Mouse (Mus musculus) forebrain, embryonic 14.5 days (tissue): ENCODE data around the gene Armc12. TPM values are rescaled to one million over a fixed set of nuclear protein-coding genes. Genes with fewer than 3 reads are reported as not detected.

Experiments used
- ATAC-seq: fragments of 200-750 bp; cut with Nextera tagmentation; 2 replicates; pipeline ENCODE4 v1.8.0; 2017; ENCODE audit warnings: mild to moderate bottlenecking, moderate library complexity
- DNase-seq: peaks from one replicate; pipeline ENCODE4 v3.0.0-alpha.2; 2015; ENCODE audit warnings: low spot score
- H3K27ac ChIP-seq: fragments of 300-500 bp; sonication (generic); 2 replicates; pipeline ENCODE4 v1.5.1; 2014; ENCODE audit warnings: low read depth, mild to moderate bottlenecking, control low read depth, low read length, moderate library complexity
- H3K27me3 ChIP-seq: fragments of 300-500 bp; sonication (generic); replicated peaks from 2 replicates; pipeline ENCODE4 v1.6.1; 2014; ENCODE audit warnings: low read length, control low read depth, mixed read lengths; ENCODE audit not compliant: control insufficient read depth, insufficient read depth
- H3K36me3 ChIP-seq: fragments of 300-500 bp; sonication (generic); 2 replicates; pipeline ENCODE4 v1.6.1; 2014; ENCODE audit warnings: low read length, control low read depth; ENCODE audit not compliant: control insufficient read depth, insufficient read depth
- H3K4me1 ChIP-seq: fragments of 300-500 bp; sonication (generic); 2 replicates; pipeline ENCODE4 v1.6.1; 2014; ENCODE audit warnings: antibody characterized with exemption, low read length, control low read depth; ENCODE audit not compliant: control insufficient read depth, insufficient read depth
- H3K4me2 ChIP-seq: fragments of 300-500 bp; sonication (generic); 2 replicates; pipeline ENCODE4 v1.6.1; 2014; ENCODE audit warnings: mild to moderate bottlenecking, control low read depth, low read length
- H3K4me3 ChIP-seq: fragments of 300-500 bp; sonication (generic); 2 replicates; pipeline ENCODE4 v1.5.1; 2014; ENCODE audit warnings: low read depth, low read length, control low read depth
- H3K9ac ChIP-seq: fragments of 300-500 bp; sonication (generic); 2 replicates; pipeline ENCODE4 v1.6.1; 2014; ENCODE audit warnings: mild to moderate bottlenecking, low read length, control low read depth, moderate library complexity
- H3K9me3 ChIP-seq: fragments of 300-500 bp; sonication (generic); replicated peaks from 2 replicates; pipeline ENCODE4 v1.6.1; 2016; ENCODE audit warnings: low read length, control low read depth, mixed read lengths; ENCODE audit not compliant: control insufficient read depth
- WGBS: fragments of 180-500 bp; shearing (Covaris S2); extraction: QIAGEN DNeasy Blood & Tissue Kit; methylation state at CpG from one replicate; pipeline ENCODE4 v1.1.7; 2014; 5-methylcytosine and 5-hydroxymethylcytosine counted together
- polyA plus RNA-seq: library from polyadenylated mRNA; unstranded; fragments of >200 nt; fragmentation: Nextera tagmentation; extraction: Ambion mirVana; gene quantifications from 2 replicates; pipeline ENCODE4 v1.2.1, GENCODE M21; 2014

The Armc12 gene
- polyA plus RNA-seq, 1 experiment from 2014 or later = not detected

DNA sequence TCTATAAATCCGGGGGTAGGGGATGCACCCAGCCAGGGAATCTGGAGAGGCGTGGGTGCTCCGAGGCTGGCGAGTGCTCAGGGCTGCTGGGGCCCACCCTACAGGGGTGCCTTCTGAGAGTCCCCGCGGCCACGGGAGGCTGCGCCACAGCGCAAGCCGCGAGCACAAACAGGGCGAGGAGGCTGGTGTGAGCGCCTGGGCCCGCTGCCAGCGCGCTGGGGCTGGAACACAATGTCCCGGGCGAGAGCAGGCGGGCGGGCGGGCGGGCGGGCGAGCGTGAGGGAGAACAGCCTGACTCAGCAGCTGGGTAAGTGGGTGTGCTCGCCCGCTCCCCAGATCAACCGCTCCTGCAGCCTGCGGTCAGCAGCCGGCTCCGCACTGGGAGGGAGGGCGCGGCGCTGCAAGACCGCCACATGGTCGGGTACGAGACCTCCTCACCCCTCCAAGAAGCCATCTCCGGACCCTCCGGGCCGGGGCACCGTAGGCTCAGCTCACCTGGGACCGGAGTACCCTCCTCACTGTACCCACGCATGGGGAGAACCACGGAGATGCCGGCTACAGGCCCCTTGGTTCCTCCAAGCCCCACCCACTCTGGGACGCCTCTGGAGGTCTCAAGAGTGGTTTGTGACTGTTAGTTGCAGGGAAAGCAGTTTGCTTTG lies 12.5 kb upstream of the Armc12 start:
- WGBS = under 1% methylated on average over 40 of the region's 46 CpGs
- Histone ChIP-seq H3K36me3 (no peaks in the 10 kb centered on the region), H3K9me3 (no peaks in the 10 kb centered on the region), H3K9ac (peak overlapping the region; percentile 74), H3K4me2 (peak overlapping the region; percentile 89), H3K4me1 (peaks cover 13% of the 10 kb centered on the region), H3K27me3 (0 out of 2 replicates have a peak, but pooled peaks cover 5% of the 10 kb centered on the region), H3K4me3 (peak overlapping the region; percentile 42), H3K27ac (peak overlapping the region; percentile 72)
- ATAC-seq = peak; percentile 76
- DNase-seq = peak; percentile 89

DNA sequence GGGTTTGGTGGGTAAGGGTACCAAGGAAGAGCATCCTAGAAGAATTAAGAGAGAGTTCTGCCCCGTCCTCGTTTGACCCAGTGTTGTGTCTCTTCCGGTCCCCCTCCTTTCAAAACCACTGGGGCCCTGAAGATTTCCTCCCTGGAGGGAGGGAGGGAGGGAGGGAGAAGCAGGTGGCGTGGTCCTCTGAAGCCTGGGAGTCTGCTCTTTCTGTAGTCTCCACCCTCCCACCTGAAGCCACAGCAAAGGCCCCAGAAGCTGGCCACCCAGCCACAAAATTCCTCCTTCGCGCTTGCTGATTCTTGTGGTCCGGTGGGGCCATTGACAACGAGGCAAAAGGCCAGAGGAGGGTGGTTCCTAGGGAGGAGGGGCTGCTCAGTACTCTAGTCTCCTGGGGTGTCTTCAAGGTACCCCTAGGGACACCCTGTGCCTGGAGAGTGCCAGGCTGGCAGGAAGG lies 12.0 kb upstream of the Armc12 start:
- 13% methylated on average over 8 of the region's 8 CpGs for WGBS

DNA sequence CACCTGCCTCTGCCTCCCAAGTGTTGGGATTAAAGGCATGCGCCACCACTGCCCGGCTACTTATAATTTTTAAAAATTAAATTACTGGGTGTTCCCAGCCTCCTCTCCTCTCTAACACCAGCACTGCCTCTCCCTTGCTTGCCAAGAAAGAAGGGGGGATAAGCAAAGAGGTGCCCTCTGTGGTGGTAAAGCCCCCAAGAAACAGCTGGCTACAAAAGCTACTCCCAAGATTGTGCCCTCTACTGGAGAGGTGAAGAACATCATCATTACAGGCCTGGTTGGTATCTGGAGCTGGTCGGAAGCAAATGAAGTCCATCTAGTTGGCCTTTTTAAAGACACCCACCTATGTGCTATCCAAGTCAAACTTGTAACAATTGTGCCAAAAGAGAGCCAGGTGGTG lies 10.8 kb upstream of the Armc12 start:
- no peak overlapping the region for H3K4me3 ChIP-seq
- H3K9ac ChIP-seq = no peak overlapping the region
- DNase-seq = no peak
- H3K36me3 ChIP-seq = no peaks in the 10 kb centered on the region
- H3K27ac ChIP-seq = no peak overlapping the region
- H3K9me3 ChIP-seq = no peaks in the 10 kb centered on the region
- H3K4me1 ChIP-seq = peaks cover 15% of the 10 kb centered on the region
- H3K27me3 ChIP-seq = 0 out of 2 replicates have a peak, but pooled peaks cover 5% of the 10 kb centered on the region
- WGBS = 90% methylated on average over 3 of the region's 3 CpGs
- ATAC-seq = no peak
- no peak overlapping the region for H3K4me2 ChIP-seq

More for the DNA sequence above, 12.0 kb upstream of the Armc12 start:
- DNase-seq (no peak), ATAC-seq (no peak)
- Histone ChIP-seq H3K9me3 (no peaks in the 10 kb centered on the region), H3K36me3 (no peaks in the 10 kb centered on the region), H3K4me1 (peaks cover 15% of the 10 kb centered on the region), H3K9ac (peak overlapping the region; percentile 74; the same call in 1 of the 2 replicates), H3K4me2 (peak overlapping the region; percentile 89), H3K4me3 (peak overlapping the region; percentile 42), H3K27me3 (0 out of 2 replicates have a peak, but pooled peaks cover 5% of the 10 kb centered on the region), H3K27ac (no peak overlapping the region)

DNA sequence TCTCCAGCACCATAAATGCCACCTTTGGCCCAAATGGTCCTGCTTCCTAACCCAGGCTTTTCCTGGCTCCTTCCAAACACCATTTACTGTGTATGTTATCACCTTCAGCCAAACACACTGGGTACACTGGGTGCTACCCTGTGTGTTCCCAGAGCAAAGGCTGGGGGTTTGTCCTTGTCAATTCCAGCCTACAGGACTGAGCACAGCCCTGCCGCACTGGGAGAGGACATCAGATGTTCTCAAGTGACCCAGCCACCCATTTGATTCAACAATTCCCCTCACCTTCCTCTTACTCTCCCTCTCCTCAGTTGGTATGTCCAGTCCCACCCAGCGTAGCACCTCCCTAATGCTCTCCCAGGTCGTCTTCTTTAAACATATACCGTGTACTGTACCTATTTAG lies 10.0 kb upstream of the Armc12 start:
- Histone ChIP-seq H3K4me1 (peaks cover 15% of the 10 kb centered on the region), H3K36me3 (no peaks in the 10 kb centered on the region), H3K9me3 (no peaks in the 10 kb centered on the region), H3K4me2 (no peak overlapping the region), H3K4me3 (no peak overlapping the region), H3K9ac (no peak overlapping the region), H3K27me3 (0 out of 2 replicates have a peak, but pooled peaks cover 5% of the 10 kb centered on the region), H3K27ac (no peak overlapping the region)
- ATAC-seq (no peak), DNase-seq (no peak)
- 82% methylated on average over 4 of the region's 4 CpGs for WGBS

DNA sequence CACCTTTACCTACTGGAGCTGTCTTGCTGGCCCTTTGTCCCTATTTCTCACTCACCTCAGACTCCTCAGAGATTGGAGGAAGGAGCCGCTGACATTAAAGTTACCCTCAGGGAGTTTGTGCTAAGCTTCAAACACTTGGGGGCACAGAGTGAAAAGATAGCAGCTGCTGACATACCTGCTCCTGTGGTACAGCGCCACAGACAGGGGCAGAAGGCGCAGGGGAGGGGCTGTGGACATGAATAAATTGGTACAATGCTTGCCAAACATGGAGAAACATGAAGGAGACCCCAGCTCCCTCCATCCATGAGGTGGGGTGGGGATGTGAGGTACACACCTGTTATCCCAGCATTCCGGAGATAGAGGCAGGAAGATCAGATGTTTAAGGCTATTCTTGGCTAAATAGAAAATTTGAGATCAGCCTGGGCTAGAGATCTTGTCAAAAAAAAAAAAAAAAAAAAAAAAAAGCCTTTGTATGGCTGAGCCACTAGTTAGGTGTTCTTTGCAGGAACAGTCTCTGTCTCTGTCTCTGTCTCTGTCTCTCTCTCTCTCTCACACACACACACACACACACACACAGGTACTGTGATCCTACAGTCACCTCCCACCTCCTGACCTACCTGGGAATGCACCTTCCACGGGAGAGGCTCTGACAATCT lies 9.4 kb upstream of the Armc12 start:
- WGBS = 53% methylated on average over 5 of the region's 5 CpGs
- DNase-seq (no peak), ATAC-seq (no peak)
- H3K9ac ChIP-seq = no peak overlapping the region
- no peak overlapping the region for H3K4me2 ChIP-seq
- H3K27ac ChIP-seq = no peak overlapping the region
- 0 out of 2 replicates have a peak, but pooled peaks cover 5% of the 10 kb centered on the region for H3K27me3 ChIP-seq
- no peaks in the 10 kb centered on the region for H3K9me3 ChIP-seq
- no peaks in the 10 kb centered on the region for H3K36me3 ChIP-seq
- peaks cover 15% of the 10 kb centered on the region for H3K4me1 ChIP-seq
- no peak overlapping the region for H3K4me3 ChIP-seq

DNA sequence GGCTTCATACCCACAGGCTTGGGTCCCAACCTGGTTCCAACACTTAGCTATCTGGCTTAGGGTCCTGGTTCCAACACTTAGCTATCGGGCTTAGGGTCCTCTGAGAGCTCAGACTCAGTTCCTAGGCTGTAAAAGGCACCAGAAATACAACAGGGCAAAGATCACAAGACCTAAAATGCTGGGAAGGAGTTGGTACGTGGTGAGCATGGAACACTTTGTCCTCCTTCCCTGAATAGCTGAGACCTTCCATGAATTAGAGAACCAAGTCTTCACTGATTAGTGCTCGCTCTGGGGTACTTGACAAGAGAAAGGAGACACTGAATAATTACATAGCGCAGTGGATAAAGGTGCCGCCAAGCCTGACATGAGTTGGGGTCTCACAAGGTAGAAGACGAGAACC lies 8.7 kb upstream of the Armc12 start:
- Histone ChIP-seq H3K4me2 (peak overlapping the region; percentile 92), H3K27me3 (0 out of 2 replicates have a peak, but pooled peaks cover 5% of the 10 kb centered on the region), H3K36me3 (no peaks in the 10 kb centered on the region), H3K27ac (no peak overlapping the region; the same call in 1 of the 2 replicates), H3K4me1 (peaks cover 15% of the 10 kb centered on the region), H3K4me3 (peak overlapping the region; percentile 74; the same call in 1 of the 2 replicates), H3K9me3 (no peaks in the 10 kb centered on the region), H3K9ac (no peak overlapping the region)
- DNase-seq = no peak
- WGBS = 31% methylated on average over 6 of the region's 6 CpGs
- no peak for ATAC-seq

DNA sequence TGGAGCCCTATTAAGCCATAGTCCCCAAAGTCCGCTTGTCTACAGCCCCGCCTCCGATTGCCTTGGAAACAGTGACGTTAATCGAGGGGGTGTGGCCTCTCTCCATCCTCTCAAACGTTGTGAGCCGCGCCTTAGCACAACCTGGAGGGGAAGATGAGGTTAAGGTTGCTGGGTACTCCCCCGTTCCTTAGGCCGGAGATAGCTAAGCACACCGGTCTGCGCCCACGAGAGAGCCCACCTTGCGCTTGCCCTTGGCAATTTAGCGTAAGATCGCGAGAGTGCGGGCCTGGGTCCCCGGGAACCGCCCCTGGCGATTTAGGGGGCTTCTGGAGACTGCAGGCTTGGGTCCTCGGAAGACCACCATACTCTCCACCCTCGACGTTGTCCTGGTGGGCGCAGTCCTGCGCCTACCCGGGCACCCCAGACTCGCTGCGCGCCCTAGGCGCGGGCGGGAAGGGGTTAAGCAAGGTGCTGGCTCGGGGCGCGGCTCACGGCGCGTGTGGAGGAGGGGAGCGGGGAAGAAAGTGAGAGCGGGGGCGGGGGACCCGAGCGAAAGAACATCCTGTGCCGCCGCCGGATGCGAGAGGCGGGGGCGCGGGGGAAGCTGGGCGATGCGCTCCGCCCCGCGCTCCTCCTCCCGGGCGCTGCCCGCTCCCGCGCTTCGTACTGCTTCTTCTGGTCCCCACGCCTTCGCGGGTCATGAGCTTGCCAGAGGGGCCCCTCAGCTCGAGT lies 7.8 kb upstream of the Armc12 start:
- DNase-seq = peak; percentile 95
- Histone ChIP-seq H3K4me1 (peaks cover 11% of the 10 kb centered on the region), H3K4me3 (peak overlapping the region; percentile 74), H3K27me3 (0 out of 2 replicates have a peak, but pooled peaks cover 5% of the 10 kb centered on the region), H3K27ac (peak overlapping the region; percentile 88), H3K4me2 (peak overlapping the region; percentile 92), H3K36me3 (no peaks in the 10 kb centered on the region), H3K9ac (peak overlapping the region; percentile 86), H3K9me3 (no peaks in the 10 kb centered on the region)
- WGBS = under 1% methylated on average over 52 of the region's 66 CpGs
- ATAC-seq = peak; percentile 84

DNA sequence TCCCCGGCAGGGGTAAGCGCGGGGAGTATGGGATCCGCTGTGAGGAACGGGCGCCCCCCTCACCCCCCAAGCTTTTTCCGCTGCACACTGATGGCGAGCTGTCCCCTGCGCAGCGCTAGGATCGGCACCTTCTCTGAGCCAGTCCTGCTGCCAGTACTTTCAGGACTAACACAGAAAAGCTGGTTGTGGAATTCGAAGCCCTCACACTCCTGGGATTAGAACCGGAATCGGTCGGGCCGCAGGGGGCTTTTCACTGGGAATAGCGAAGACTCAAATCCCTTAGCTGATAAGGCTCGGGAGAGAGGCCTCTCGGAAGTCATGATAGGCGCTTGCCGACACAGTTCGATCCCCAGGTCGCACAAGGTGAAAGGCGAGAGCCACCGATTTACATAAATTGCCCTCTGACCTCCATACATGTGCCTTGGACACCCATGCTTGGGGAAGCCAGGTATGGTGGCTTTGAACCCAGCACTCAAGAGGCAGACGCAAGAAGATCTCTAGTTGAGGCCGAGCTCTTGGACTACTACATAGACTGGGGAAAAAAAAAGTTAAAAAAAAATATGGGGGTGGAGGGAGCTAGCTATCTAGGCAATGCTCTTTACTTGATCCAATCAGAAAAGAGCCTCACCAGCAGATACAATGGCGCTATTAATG lies 7.1 kb upstream of the Armc12 start:
- H3K36me3 ChIP-seq = no peaks in the 10 kb centered on the region
- WGBS = 8% methylated on average over 28 of the region's 28 CpGs
- H3K4me2 ChIP-seq = peak overlapping the region; percentile 92
- 0 out of 2 replicates have a peak, but pooled peaks cover 5% of the 10 kb centered on the region for H3K27me3 ChIP-seq
- H3K9ac ChIP-seq = peak overlapping the region; percentile 86
- peak overlapping the region; percentile 88; the same call in 1 of the 2 replicates for H3K27ac ChIP-seq
- peak overlapping the region; percentile 74 for H3K4me3 ChIP-seq
- no peak; the same call in 1 of the 2 replicates for ATAC-seq
- H3K9me3 ChIP-seq = no peaks in the 10 kb centered on the region
- H3K4me1 ChIP-seq = peaks cover 6% of the 10 kb centered on the region
- DNase-seq = no peak
